Mouse (Mus musculus) erythroblast, embryonic 14.5 days (primary cell): ENCODE measurements around the gene Cldn15. TPM values are rescaled to one million over a fixed set of nuclear protein-coding genes. Genes with fewer than 3 reads are reported as not detected.

Source experiments
- H3K27me3 ChIP-seq: 2 replicates; pipeline ENCODE4 v1.6.1; 2012; ENCODE audit warnings: inconsistent platforms; ENCODE audit not compliant: control insufficient read depth
- H3K36me3 ChIP-seq: 2 replicates; pipeline ENCODE4 v1.6.1; 2012; ENCODE audit warnings: mild to moderate bottlenecking, inconsistent platforms; ENCODE audit not compliant: control insufficient read depth
- H3K4me1 ChIP-seq: 2 replicates; pipeline ENCODE4 v1.6.1; 2012; ENCODE audit warnings: inconsistent platforms; ENCODE audit not compliant: control insufficient read depth
- H3K4me3 ChIP-seq: replicated peaks from 2 replicates; pipeline ENCODE3; 2012; ENCODE audit warnings: moderate library complexity, mild to moderate bottlenecking, inconsistent platforms
- H3K9me3 ChIP-seq: 2 replicates; pipeline ENCODE4 v1.6.1; 2012; ENCODE audit warnings: low read length, inconsistent platforms, mixed read lengths; ENCODE audit not compliant: control insufficient read depth
- GATA1 ChIP-seq: IDR thresholded peaks from 2 replicates; pipeline ENCODE4 v1.6.1; 2012; ENCODE audit warnings: low read length, inconsistent platforms, mixed read lengths
- TAL1 ChIP-seq: IDR thresholded peaks from 3 replicates; pipeline ENCODE4 v1.6.1; 2012; ENCODE audit warnings: low read length, inconsistent platforms, mixed read lengths
- polyA plus RNA-seq: library from polyadenylated mRNA; stranded (reverse); fragments of >175 nt; gene quantifications from 2 replicates; pipeline ENCODE4 v1.2.3, GENCODE M21; 2012

Gene Cldn15
- polyA plus RNA-seq = 0.03 and 0.04 TPM in 2 replicates

DNA sequence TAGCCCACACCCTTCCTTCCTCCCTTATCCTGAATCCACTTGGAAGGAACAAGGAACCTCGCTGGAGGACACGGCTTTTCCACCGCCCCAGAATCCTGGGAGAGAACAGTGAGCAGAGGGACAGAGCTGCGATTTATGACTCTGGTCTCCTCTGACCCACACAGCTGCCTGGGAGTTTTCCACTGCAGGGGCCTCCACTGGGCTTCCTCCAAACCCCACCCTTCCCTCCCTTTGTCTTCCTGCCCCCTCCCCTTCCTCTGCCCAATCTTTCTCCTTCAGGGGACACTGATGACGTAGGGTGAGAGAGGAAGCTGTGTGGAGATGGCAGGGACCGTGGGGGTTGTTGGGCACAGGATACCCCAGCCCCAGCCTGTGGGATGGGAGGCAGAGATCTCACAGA lies at the start of gene Cldn15:
TSS of gene Cldn15 (plus strand) at position 286 of the 400 bp plus-strand sequence.
- Histone ChIP-seq H3K4me1 (peaks cover 73% of the 10 kb centered on the region), H3K9me3 (peaks cover 7% of the 10 kb centered on the region; the same call in 1 of the 2 replicates), H3K4me3 (peak within 1 kb of the TSS; percentile 48), H3K27me3 (no peaks in the 10 kb centered on the region), H3K36me3 (peaks cover 67% of the 10 kb centered on the region)
- TF ChIP-seq TAL1 = no peak
- no peak for TF ChIP-seq GATA1

DNA sequence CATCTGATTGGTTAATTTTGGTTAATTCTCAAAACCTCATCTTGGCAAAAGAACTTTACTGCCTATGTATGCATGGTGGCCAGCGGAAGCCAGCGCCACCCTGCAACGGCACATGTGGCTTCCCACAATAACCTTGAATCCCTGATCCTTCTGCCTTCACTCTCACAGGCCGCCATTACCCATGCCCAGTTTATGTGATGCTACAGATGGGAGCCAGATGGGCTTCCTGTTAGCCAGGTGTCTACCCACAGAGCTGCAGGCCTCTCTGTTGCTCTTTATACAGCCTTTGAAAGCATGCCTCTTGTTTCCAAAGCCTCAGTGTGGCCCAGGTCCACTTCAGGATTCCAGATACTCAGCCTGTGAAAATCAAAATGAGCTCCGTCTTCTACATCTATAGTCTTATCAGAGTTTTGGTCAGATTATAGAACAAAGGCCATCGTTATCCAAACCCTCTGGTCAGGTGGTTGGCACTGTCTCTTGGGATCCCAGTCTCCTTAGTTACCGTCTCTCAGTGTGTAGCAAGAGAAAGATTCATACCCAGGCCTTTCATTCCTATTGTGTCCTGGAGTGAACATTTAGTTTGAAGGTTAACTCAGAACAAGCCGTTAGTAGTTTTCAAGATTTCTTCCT lies 48.7 kb upstream of the Cldn15 start:
- Histone ChIP-seq H3K4me1 (peaks cover 19% of the 10 kb centered on the region), H3K27me3 (no peaks in the 10 kb centered on the region), H3K4me3 (no peak overlapping the region), H3K9me3 (peaks cover 3% of the 10 kb centered on the region; the same call in 1 of the 2 replicates), H3K36me3 (peaks cover 11% of the 10 kb centered on the region)
- TF ChIP-seq TAL1 = no peak
- no peak for TF ChIP-seq GATA1

DNA sequence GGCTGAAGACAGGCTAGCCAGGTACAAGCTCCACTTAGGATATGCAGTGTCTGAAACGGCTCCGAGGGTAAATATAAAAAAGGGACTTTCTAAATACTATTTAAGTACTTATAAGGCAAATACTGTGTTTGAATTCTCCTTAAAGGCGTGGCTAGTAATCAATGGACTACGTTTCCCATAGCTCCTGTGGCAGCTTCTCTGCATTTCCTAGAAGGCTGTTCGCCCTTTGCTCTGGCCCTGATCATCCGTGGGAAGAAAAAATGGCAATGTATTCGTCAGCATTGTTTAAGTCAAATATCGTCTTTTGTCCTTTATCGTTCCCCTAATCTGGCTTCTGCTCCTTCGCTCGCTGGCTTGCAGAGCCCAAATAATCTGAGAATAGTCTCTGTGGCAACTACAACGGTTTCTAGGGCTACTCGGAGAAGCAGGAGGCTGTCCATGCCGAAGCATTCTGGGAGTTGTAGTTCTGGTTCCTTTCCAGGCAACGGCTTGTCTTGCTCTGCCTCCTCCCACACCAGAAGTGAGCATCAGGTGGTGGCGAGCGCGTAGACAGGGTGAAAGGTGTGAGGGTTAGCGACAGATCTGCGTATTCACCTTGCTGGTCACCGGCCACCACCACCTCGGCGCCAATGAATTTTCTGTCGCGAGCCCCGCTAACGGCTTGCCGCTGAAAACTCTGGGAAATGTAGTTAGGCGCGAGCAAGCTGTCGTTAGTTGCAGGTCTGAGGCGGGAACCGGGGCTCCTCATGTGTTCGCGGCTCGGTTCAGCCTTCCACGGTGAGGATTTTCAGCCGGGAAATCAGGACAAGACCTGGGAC lies 47.6 kb upstream of the Cldn15 start:
- Histone ChIP-seq H3K27me3 (no peaks in the 10 kb centered on the region), H3K36me3 (peaks cover 10% of the 10 kb centered on the region), H3K4me1 (peaks cover 21% of the 10 kb centered on the region), H3K9me3 (peaks cover 3% of the 10 kb centered on the region; the same call in 1 of the 2 replicates), H3K4me3 (peak overlapping the region; percentile 68)
- no peak for TF ChIP-seq GATA1
- TF ChIP-seq TAL1 = no peak

DNA sequence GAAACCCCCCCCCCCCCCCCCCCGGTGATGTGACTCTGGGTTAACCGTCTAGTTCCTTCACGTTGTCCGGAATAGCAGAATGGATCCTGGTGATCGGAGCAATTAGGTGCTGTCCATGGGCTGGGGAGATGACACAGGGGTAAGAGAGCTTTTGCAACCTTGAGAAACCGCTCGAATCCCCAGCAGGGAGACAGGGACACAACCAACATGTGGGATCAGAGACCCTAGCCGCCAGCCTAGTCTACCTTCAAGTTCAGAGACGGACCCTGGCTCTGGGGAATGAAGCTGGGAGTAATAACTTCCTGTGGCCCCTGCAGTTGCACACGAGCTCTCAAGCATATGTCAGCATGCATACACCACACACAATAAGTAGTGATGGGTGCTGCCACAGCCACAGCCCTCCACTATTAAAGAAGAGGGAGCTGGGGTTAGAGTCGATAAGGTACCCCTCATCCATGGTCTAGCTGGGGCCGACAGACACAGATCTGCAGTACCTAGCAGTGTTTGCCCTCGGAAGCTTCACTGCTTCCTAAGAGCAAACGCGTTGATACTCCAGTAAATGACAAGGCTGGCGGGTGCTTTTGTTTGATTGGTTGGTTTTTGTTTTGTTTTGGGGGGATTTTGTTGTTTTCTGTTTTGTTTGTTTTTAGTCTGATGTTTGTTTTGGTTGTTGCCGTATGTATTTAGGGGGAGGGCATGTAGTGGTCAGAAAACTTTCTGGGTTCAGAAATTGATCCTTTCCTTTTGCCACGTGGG lies 46.7 kb upstream of the Cldn15 start:
- H3K9me3 ChIP-seq = peaks cover 3% of the 10 kb centered on the region; the same call in 1 of the 2 replicates
- H3K27me3 ChIP-seq = no peaks in the 10 kb centered on the region
- peaks cover 16% of the 10 kb centered on the region for H3K36me3 ChIP-seq
- H3K4me3 ChIP-seq = peak overlapping the region; percentile 68
- peaks cover 21% of the 10 kb centered on the region for H3K4me1 ChIP-seq
- TF ChIP-seq TAL1 (no peak), GATA1 (no peak)

DNA sequence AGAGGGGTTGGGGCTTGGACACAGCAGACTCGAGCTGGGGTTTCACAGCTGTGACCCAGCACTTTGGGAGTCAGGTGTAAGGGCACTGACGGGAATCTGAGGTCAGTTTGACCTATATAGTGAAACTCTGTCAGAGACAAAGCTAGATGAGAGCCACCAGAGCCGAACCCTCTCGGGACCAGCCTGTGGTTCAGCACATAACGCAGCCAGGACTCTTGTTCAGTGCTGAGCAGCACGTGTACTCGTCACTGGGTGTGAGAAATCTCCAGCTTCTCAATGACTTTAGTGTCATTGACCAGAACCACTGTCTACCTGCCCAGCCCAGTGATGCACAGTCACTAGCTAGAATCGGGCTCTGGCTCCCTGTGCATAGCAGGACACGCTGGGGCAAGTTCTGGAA lies 43.6 kb upstream of the Cldn15 start:
- H3K9me3 ChIP-seq = no peaks in the 10 kb centered on the region
- peaks cover 40% of the 10 kb centered on the region for H3K36me3 ChIP-seq
- peaks cover 21% of the 10 kb centered on the region for H3K4me1 ChIP-seq
- no peak overlapping the region for H3K4me3 ChIP-seq
- H3K27me3 ChIP-seq = no peaks in the 10 kb centered on the region
- TF ChIP-seq GATA1 (no peak), TAL1 (no peak)

DNA sequence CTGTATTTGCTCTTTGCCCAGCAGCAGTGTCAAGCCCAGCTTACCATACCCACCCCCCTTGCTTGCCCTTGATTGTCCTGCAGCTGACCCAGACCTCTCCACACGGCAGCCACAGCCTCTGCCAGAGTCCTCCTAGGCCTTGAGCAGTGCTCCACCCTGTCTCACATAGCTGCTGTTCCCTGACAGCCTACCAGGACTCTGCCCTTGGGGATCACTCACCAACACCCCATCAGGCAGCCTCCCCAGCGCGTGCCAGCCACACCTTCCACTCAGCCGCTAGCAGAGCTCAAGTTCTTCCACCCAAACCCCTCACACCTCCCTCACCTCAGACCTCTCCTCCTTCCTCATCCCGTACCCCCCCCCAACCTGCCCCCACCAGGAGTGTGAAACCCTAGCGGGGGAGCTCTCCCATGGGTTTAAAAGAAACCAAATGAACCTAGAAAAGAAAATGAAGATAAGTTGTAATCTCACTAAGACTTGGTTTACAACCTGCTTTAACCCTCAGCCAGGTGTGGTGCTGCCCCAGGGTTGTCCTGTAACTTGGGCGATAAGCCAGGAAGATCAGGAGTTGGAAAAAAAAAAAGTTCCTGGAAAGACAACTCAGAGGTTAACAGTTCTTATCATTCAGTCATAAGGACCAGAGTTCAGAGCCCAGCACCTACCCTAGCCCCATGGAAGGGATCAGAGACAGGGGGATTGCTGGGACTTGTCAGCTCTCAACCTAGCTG lies 42.5 kb upstream of the Cldn15 start:
- no peaks in the 10 kb centered on the region for H3K9me3 ChIP-seq
- H3K4me1 ChIP-seq = peaks cover 15% of the 10 kb centered on the region
- TF ChIP-seq TAL1 (no peak), GATA1 (no peak)
- H3K4me3 ChIP-seq = no peak overlapping the region
- no peaks in the 10 kb centered on the region for H3K27me3 ChIP-seq
- peaks cover 44% of the 10 kb centered on the region for H3K36me3 ChIP-seq

DNA sequence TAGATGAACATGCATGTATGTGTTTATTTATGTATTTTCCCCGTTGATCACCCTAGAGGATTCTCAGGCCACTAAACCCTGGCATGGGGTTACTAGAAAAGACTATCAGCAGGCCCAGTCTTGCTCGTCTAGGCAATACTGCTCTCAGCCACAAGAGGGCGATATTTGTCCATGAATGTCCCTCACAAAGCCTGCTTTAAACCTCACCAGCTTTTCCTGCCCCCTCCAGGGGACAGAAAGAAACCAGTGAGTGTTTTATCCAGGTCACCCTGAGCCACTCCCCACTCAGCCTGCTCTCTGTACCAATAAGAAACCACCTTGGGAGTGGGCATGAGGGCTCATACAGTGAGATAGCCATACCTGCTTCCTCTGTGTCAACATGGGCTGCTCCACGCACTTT lies 37.3 kb upstream of the Cldn15 start:
- Histone ChIP-seq H3K36me3 (peaks cover 65% of the 10 kb centered on the region), H3K9me3 (no peaks in the 10 kb centered on the region), H3K4me1 (no peaks in the 10 kb centered on the region), H3K27me3 (no peaks in the 10 kb centered on the region), H3K4me3 (no peak overlapping the region)
- no peak for TF ChIP-seq GATA1
- no peak for TF ChIP-seq TAL1

DNA sequence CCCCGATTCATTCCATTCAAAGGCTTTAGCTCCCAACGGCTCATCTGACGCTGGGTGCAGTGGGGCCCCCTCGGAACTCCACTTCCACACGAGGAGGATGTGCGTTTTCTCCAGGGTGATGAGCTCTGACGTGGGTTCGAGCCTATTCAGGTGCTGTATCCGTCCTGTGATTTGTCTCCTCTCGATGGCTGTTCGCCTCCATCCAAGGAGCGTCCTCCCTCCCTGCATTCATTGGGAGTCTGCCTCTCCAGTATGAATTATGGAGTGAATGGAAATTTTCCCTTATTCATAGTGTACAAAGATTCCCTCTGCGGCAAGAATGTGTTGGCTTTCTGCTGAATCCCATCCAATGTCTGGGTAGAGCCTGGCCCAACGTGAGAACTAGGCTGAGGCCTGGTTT lies 34.5 kb upstream of the Cldn15 start:
- H3K36me3 ChIP-seq = peaks cover 48% of the 10 kb centered on the region
- H3K4me1 ChIP-seq = no peaks in the 10 kb centered on the region
- TF ChIP-seq GATA1 (no peak), TAL1 (no peak)
- no peaks in the 10 kb centered on the region for H3K9me3 ChIP-seq
- no peaks in the 10 kb centered on the region for H3K27me3 ChIP-seq
- no peak overlapping the region for H3K4me3 ChIP-seq
